Mouse (Mus musculus): ENCODE data around the gene Otud7a. TPM values are rescaled to one million over a fixed set of nuclear protein-coding genes. Genes with fewer than 3 reads are reported as not detected.

Gene Otud7a
- polyA plus RNA-seq (2017; shearing (Covaris generic)), result under 1 TPM in 1 of 2 experiments, not detected in 1; 0.54 TPM

DNA sequence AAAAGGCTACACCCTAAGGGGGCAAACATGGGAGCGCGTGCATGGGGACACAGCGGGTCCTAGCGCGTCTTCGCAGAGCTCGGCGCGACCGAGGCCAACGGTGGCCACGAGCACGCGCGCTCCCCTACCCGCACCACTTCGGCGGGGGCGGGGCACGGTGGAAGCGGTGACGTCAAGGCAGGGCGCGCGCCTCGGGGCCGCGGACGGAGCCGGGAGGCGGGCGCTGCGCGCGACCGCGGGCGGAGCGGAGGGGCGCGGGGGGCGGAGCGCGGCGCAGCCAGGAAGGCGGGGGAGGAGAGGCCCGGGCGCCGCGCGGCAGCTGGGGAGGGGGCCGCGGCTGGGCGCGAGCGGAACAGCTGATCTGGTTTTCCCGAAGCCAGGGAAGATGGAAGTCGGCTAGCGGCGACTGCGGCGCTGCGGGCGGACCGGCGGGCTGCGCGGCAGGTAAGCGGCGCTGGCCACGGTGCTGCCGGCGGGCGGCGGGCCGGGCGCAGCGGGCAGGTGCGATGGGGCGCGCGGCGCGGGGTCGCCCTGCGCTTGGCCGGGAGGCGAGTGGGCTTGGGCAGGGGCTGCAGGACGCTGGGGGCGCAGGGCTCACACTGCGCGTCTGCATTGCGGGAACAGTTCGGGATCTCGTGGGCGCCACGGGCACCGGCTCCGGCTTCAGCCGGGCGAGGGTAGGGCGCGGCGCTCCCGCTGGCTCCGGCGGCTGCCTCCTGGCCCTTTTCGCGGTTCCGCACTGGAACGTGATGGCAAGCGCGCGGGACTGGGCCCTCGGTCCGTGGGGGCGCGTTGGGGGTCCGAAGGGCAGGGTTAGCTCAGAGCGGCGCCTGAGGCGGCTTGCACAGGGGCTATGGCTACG is at the start of gene Otud7a:
Gene Otud7a, plus strand, starts transcription at position 268 of the 862 bp plus-strand sequence.

Other genes with a start within 250 kb of the Otud7a start
- gene Chrna7, start 232.2 kb upstream of the Otud7a start, polyA plus RNA-seq (2017; shearing (Covaris generic)), result under 1 TPM; 0.07 to 0.18 TPM

All from inflammation-experienced regulatory T-cells (primary cell).